Mouse (Mus musculus): ENCODE measurements around the gene Cdc14a. TPM values are rescaled to one million over a fixed set of nuclear protein-coding genes. Genes with fewer than 3 reads are reported as not detected.

Gene Cdc14a
- polyA plus RNA-seq, 1 experiment from 2014 or later: 8.8 TPM

DNA sequence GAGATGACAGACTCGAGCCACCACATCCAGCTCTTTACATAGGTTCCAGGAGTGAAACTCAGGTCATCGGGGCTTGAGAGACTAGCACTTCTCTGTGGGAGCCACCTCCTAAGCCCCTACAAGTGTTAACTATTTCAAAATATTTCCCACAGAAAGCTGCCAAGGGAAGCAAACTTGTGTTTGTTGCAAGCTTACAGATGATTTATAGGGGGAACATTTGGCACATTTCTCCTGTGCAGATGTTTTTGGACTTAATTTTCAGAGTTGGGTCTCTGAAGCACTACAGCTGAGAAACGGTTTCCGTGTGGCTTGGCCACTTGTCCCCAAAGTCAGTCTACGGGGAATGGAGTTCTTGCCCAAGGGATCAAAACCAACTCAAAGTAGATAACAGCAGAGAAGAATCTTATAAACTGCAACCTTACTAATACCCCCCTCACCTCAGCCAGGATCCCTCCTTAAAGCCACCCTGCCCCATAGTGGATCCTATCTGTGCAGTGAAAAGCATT is 28.9 kb downstream of the Cdc14a start:
- H3K9me3 ChIP-seq (replicated peaks): no peaks in the 10 kb centered on the region
- H3K27ac ChIP-seq (replicated peaks): no peak overlapping the region
- no peak overlapping the region for H3K4me3 ChIP-seq (replicated peaks)
- ATAC-seq (ENCODE audit: insufficient number of reproducible peaks, low FRiP score, low TSS enrichment, low read depth): no peak
- WGBS: 59% methylated on average over 5 of the region's 5 CpGs
- no peaks in the 10 kb centered on the region for H3K27me3 ChIP-seq
- no peak overlapping the region for H3K9ac ChIP-seq
- H3K4me1 ChIP-seq: peaks cover 11% of the 10 kb centered on the region; the same call in 1 of the 2 replicates
- no peaks in the 10 kb centered on the region for H3K36me3 ChIP-seq
- H3K4me2 ChIP-seq (replicated peaks): no peak overlapping the region

- Histone ChIP-seq H3K4me3 (replicated peaks) (no peak overlapping the region), H3K36me3 (no peaks in the 10 kb centered on the region; the same call in 1 of the 2 replicates), H3K9me3 (replicated peaks) (no peaks in the 10 kb centered on the region), H3K27ac (replicated peaks) (no peak overlapping the region), H3K27me3 (no peaks in the 10 kb centered on the region), H3K4me1 (0 out of 2 replicates have a peak, but pooled peaks cover 2% of the 10 kb centered on the region), H3K4me2 (replicated peaks) (no peak overlapping the region), H3K9ac (no peak overlapping the region)
- WGBS: 79% methylated on average over 10 of the region's 10 CpGs
- no peak for ATAC-seq (ENCODE audit: insufficient number of reproducible peaks, low FRiP score, low TSS enrichment, low read depth)
Observed at GRCm38 (mm10) chr3:116391399-116391798, 32.4 kb downstream of the Cdc14a start.

- H3K4me1 ChIP-seq: 0 out of 2 replicates have a peak, but pooled peaks cover 2% of the 10 kb centered on the region
- no peaks in the 10 kb centered on the region for H3K27me3 ChIP-seq
- no peak overlapping the region for H3K4me2 ChIP-seq (replicated peaks)
- no peak overlapping the region for H3K9ac ChIP-seq
- H3K4me3 ChIP-seq (replicated peaks): no peak overlapping the region
- no peak overlapping the region for H3K27ac ChIP-seq (replicated peaks)
- no peaks in the 10 kb centered on the region; the same call in 1 of the 2 replicates for H3K36me3 ChIP-seq
- H3K9me3 ChIP-seq (replicated peaks): no peaks in the 10 kb centered on the region
- ATAC-seq (ENCODE audit: insufficient number of reproducible peaks, low FRiP score, low TSS enrichment, low read depth): no peak
- WGBS: 83% methylated on average over 14 of the region's 14 CpGs
Observed at GRCm38 (mm10) chr3:116389500-116390470, 34.0 kb downstream of the Cdc14a start.

GRCm38 (mm10) chr3:116388808-116389207 is 35.0 kb downstream of the Cdc14a start:
- no peak overlapping the region for H3K9ac ChIP-seq
- H3K4me2 ChIP-seq (replicated peaks): no peak overlapping the region
- no peak overlapping the region for H3K27ac ChIP-seq (replicated peaks)
- H3K9me3 ChIP-seq (replicated peaks): no peaks in the 10 kb centered on the region
- no peak for ATAC-seq (ENCODE audit: insufficient number of reproducible peaks, low FRiP score, low TSS enrichment, low read depth)
- WGBS: 78% methylated on average over 11 of the region's 11 CpGs
- H3K4me1 ChIP-seq: no peaks in the 10 kb centered on the region
- no peaks in the 10 kb centered on the region for H3K27me3 ChIP-seq
- no peaks in the 10 kb centered on the region; the same call in 1 of the 2 replicates for H3K36me3 ChIP-seq
- no peak overlapping the region for H3K4me3 ChIP-seq (replicated peaks)

GRCm38 (mm10) chr3:116386886-116387285 is 36.9 kb downstream of the Cdc14a start:
- Histone ChIP-seq H3K9ac (no peak overlapping the region), H3K4me1 (no peaks in the 10 kb centered on the region), H3K27me3 (no peaks in the 10 kb centered on the region), H3K4me3 (replicated peaks) (no peak overlapping the region), H3K9me3 (replicated peaks) (no peaks in the 10 kb centered on the region), H3K27ac (replicated peaks) (no peak overlapping the region), H3K36me3 (no peaks in the 10 kb centered on the region; the same call in 1 of the 2 replicates), H3K4me2 (replicated peaks) (no peak overlapping the region)
- no peak for ATAC-seq (ENCODE audit: insufficient number of reproducible peaks, low FRiP score, low TSS enrichment, low read depth)

DNA sequence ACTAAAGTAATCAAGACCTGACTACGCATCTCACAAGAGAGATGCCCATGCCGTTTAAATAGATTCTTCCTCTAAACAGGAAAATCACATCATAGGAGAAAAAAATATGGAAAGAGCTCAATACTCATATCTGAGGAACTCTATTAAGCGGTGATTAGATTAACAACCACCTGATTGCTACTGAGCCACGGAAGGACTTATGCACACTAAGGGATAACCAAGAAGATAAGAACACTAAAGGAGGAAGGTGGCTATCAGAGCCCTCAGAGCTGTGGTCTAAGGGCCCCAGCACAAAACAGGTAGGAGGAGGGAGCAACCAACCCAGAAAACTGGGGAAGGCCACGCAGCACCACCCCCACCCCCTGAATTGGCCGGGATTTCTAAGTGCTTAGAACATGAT is 37.5 kb downstream of the Cdc14a start:
- no peak for ATAC-seq (ENCODE audit: insufficient number of reproducible peaks, low FRiP score, low TSS enrichment, low read depth)
- no peak overlapping the region for H3K9ac ChIP-seq
- H3K36me3 ChIP-seq: no peaks in the 10 kb centered on the region; the same call in 1 of the 2 replicates
- WGBS: 81% methylated on average over 6 of the region's 6 CpGs
- no peaks in the 10 kb centered on the region for H3K27me3 ChIP-seq
- H3K9me3 ChIP-seq (replicated peaks): no peaks in the 10 kb centered on the region
- H3K27ac ChIP-seq (replicated peaks): no peak overlapping the region
- no peak overlapping the region for H3K4me2 ChIP-seq (replicated peaks)
- no peak overlapping the region for H3K4me3 ChIP-seq (replicated peaks)
- H3K4me1 ChIP-seq: no peaks in the 10 kb centered on the region

- Histone ChIP-seq H3K36me3 (no peaks in the 10 kb centered on the region; the same call in 1 of the 2 replicates), H3K4me2 (replicated peaks) (no peak overlapping the region), H3K4me1 (no peaks in the 10 kb centered on the region), H3K27me3 (no peaks in the 10 kb centered on the region), H3K4me3 (replicated peaks) (no peak overlapping the region), H3K9me3 (replicated peaks) (no peaks in the 10 kb centered on the region), H3K27ac (replicated peaks) (no peak overlapping the region), H3K9ac (no peak overlapping the region)
- 73% methylated on average over 7 of the region's 7 CpGs for WGBS
- no peak for ATAC-seq (ENCODE audit: insufficient number of reproducible peaks, low FRiP score, low TSS enrichment, low read depth)
Observed at GRCm38 (mm10) chr3:116384319-116384718, 39.5 kb downstream of the Cdc14a start.

DNA sequence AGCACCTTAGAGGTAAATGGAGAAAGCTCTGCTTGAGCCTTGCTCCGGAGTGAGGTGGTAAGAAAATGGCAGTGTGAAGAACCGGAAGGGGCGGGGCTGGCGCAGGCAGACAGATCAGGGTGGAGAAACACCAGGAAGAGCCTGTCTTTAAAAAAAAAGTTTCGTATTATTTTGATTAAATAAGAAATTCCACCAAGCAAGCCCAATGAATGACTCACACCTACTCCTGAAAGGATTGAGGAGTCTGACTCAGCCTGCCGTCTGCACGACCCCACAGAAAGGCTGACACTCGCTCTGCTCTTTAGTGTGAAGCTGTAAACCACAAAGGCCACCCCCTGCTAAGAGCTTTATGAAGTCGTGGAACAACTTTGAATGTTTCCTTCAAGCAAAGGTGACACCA is 43.5 kb downstream of the Cdc14a start:
- H3K4me1 ChIP-seq: no peaks in the 10 kb centered on the region
- no peak for ATAC-seq (ENCODE audit: insufficient number of reproducible peaks, low FRiP score, low TSS enrichment, low read depth)
- 62% methylated on average over 9 of the region's 9 CpGs for WGBS

DNA sequence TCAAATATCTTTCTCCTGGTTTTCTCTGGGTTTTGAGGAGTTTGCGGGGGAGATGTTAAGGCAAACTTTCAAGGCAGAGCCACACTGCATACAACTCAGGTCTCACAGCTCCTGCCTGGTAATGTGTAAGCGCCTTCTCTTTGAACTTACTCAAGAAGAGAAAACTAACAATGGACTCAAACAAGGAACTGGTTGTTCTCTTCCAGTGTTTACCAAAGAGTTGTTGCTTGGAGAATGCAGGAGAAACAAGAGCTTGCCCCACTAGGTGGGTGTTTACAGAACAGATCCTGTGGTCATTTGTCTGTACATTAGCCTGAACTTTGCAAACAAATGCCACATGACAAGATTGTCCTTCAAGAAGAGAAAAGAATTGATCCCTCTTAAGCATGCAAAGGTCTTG is 48.4 kb downstream of the Cdc14a start:
- no peak for ATAC-seq (ENCODE audit: insufficient number of reproducible peaks, low FRiP score, low TSS enrichment, low read depth)
- Histone ChIP-seq H3K9ac (no peak overlapping the region), H3K27me3 (no peaks in the 10 kb centered on the region), H3K36me3 (no peaks in the 10 kb centered on the region), H3K4me1 (no peaks in the 10 kb centered on the region), H3K9me3 (replicated peaks) (no peaks in the 10 kb centered on the region), H3K27ac (replicated peaks) (no peak overlapping the region), H3K4me2 (replicated peaks) (no peak overlapping the region), H3K4me3 (replicated peaks) (no peak overlapping the region)
- 82% methylated on average over 2 of the region's 2 CpGs for WGBS

More for the DNA sequence above, 43.5 kb downstream of the Cdc14a start:
- no peak overlapping the region for H3K4me2 ChIP-seq (replicated peaks)
- no peaks in the 10 kb centered on the region for H3K27me3 ChIP-seq
- H3K9ac ChIP-seq: no peak overlapping the region
- no peak overlapping the region for H3K4me3 ChIP-seq (replicated peaks)
- H3K36me3 ChIP-seq: no peaks in the 10 kb centered on the region
- H3K27ac ChIP-seq (replicated peaks): no peak overlapping the region
- no peaks in the 10 kb centered on the region for H3K9me3 ChIP-seq (replicated peaks)

DNA sequence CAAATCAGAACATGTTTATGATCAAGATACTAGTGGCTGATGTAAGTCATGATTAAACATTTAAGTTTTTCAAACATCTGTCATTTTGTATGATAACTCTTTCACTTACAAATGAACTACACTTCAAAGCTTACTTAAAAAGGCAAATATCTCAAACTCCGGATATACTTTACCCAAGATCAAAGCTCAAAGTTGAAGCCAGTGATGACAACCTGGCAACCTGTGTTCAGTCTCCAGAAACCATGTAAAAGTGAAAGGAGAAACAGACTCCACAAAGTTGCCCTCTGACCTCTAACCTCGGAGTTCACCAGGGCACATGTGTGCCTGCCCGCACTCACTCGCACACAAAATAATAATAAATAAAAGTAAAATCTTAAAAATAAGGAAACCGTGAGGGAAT is 49.3 kb downstream of the Cdc14a start:
- Histone ChIP-seq H3K27ac (replicated peaks) (no peak overlapping the region), H3K4me1 (no peaks in the 10 kb centered on the region), H3K27me3 (no peaks in the 10 kb centered on the region), H3K4me3 (replicated peaks) (no peak overlapping the region), H3K9me3 (replicated peaks) (no peaks in the 10 kb centered on the region), H3K9ac (no peak overlapping the region), H3K4me2 (replicated peaks) (no peak overlapping the region), H3K36me3 (no peaks in the 10 kb centered on the region)
- 58% methylated on average over 5 of the region's 5 CpGs for WGBS
- ATAC-seq (ENCODE audit: insufficient number of reproducible peaks, low FRiP score, low TSS enrichment, low read depth): no peak

DNA sequence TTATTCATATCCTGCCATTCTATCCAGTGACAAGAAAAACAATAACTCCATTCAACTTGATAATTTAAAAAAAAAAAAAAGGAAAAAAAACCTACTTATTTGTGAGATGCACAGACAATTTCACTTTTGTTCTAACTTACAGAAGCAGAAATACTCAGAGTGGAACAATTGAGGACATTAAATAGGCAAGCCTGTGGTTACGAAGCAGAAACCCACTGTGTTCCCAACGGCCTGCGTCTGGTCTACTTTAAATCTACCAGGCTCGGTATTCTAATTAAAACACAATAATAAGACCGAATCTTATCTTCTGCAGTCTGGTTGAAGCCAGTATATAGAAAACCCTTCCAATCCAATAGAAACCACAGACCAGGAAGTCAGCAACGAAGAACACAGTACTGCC is 50.6 kb downstream of the Cdc14a start:
- WGBS: 76% methylated on average over 6 of the region's 6 CpGs
- no peak overlapping the region for H3K27ac ChIP-seq (replicated peaks)
- H3K4me1 ChIP-seq: 0 out of 2 replicates have a peak, but pooled peaks cover 4% of the 10 kb centered on the region
- H3K4me3 ChIP-seq (replicated peaks): no peak overlapping the region
- no peaks in the 10 kb centered on the region for H3K36me3 ChIP-seq
- no peak overlapping the region for H3K4me2 ChIP-seq (replicated peaks)
- no peak for ATAC-seq (ENCODE audit: insufficient number of reproducible peaks, low FRiP score, low TSS enrichment, low read depth)
- H3K27me3 ChIP-seq: no peaks in the 10 kb centered on the region
- no peak overlapping the region for H3K9ac ChIP-seq
- H3K9me3 ChIP-seq (replicated peaks): no peaks in the 10 kb centered on the region

Data from embryonic facial prominence, embryonic 15.5 days (tissue).